Mouse (Mus musculus): Measurements from ENCODE around the gene Spats1. TPM values are rescaled to one million over a fixed set of nuclear protein-coding genes. Genes with fewer than 3 reads are reported as not detected.
A peak's percentile ranks its signal among the peaks of the same experiment; 100 is the strongest.

Spats1 gene
- total RNA-seq (2021) = under 1 TPM; 0.39 to 0.50 TPM
- long read RNA-seq, experiment 1, partial matches to known transcripts = 0 of 1 reads
- long read RNA-seq, experiment 1, other reads (novel, unspliced or antisense) = 1 of 1 reads
- long read RNA-seq, experiment 2 = 0 reads

DNA sequence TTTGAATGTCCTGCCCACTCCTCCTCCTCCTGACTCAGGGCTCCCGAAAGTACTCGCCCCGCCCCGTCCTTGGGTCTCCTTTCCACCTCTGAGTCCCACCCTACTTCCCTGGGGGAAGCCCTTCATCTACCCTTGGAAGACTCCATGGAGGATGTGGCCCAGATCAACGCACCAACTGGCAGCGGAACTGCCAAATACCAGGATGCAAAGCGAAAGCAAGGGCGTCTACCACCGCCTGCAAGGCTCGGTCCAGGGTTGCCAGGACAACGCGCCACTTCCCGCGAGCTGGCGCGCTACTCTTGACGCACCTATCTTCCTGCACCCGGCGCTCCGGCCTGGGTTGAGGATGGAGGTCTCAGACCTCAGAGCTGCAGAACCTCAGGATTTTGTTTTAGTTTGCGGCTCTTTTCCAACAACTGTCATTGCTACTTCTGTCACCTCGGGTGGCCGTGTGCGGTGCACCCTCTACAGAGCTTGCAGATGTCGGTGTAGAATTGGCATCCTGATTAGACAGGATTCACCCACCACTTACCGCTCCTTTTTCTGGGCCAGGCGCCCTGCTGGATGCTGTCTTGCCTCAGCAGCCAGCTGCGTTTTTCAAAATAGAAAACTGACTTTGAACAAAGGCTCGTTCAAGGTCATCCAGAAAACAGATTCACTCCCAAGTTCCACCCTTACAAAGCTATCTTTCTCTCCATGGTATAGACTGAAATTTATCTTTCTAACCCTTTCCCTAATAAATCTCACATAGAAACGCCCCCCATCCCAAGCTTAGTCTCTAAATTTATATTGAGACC, at the start of gene Spats1:
Gene Spats1, minus strand, starts transcription at position 747 of the 797 bp plus-strand sequence.
- DNase-seq = peak; percentile 43 to 59
- intact Hi-C loops (cut with DNase I) = loop anchor here (5.0 kb wide), 1 partner anchor 167 kb away; no protein-coding TSS in a partner anchor

DNA sequence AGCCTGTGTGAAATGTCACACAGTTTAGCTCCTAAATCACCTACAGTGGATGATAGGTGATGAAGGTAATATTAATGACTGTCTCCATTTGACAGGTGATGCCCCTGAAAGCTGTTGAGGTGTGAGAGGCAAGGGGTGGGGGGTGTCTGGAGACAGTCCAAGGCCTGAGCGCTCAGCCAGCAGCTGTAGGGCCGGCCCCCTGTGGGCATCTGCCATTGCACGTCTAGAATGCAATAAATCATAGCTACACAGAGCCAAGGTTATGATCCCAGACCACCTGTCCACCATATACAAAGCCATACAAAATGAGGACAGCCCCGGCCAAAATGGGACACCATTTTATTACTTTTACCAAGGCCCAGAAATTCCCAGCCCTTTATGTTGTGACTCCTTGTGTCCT, 49.7 kb upstream of the Spats1 start:
- DNase-seq = no peak
- intact Hi-C loops (cut with DNase I) = no loop called here

DNA sequence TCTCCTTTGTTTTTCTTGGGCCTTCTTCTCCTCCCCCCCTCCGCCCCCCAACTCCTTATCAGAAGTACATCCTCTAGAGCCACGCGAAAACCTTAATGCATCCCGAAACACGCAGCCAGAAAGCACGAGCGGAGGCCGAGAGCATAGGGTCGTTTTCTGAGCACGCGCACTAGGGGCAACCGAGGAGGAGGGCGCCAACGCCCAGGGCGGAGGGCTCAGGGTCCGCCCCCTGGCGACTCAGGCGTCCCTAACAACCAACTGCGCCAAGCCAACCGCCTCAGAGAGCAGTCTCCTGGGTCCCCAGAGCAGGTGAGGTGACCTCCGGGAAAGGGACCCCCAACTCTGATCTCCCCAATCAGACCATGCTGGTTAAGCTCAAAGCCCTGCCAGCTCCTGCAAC, 48.0 kb upstream of the Spats1 start, which contains the start of gene Tcte1:
Gene Tcte1, plus strand, starts transcription at position 172 of the 400 bp plus-strand sequence.
- intact Hi-C loops (cut with DNase I) = no loop called here
- no peak for DNase-seq

DNA sequence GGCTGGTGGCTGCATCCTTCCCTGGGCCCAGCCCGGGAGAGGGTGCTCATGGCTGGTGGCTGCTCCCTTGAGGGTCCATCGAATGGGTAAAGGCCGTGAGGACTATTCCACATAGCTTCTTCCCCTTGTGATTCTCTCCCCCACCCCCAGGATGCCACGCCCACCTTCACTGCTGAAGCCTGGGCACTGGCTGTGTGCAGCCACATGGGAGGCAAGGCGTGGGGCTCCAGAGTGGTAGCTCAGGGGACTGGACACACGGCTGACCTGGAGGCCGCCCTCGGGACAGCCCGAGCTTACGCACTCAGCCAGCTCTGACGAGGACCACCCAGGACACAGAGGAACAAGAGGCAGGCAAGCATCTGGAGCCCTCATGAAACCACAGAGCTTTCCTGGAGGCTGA, 44.9 kb upstream of the Spats1 start:
- no peak for DNase-seq
- intact Hi-C loops (cut with DNase I) = no loop called here

DNA sequence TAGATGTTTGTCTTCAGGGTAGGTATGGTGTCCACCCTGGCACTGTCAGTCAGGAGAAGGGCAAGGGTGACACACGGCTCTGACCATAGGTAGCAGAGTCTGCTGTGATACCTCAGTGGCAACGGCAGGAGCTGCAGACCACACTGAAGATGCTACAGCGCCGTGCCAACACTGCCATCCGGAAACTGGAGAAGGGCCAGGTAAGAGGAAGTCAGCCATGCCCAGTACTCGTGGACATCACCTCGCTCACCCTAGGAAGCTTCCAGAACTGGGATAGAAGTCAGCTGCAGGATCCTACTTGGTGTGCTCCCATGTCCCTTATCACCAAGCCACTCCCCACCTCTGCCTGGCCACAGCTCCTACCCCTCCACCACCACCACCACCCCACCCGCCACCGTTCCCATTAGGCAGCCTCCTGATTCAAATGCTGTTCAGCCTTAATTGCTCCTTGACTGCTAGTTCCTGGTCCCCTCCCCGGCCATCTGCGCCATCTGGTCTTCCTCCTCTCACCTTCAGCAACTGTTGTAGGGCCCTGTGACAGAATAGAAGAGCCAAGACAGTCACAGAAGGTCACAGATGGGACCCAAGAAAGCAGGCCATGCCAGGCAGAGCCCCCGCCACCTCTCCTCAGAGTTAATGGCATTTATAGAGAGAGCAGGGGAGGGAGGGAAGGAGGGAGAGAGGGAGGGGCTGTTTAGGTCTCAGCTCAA, 43.7 kb upstream of the Spats1 start:
- intact Hi-C loops (cut with DNase I) = loop anchor here (5.0 kb wide), 1 partner anchor 203 kb away; no protein-coding TSS in a partner anchor

DNA sequence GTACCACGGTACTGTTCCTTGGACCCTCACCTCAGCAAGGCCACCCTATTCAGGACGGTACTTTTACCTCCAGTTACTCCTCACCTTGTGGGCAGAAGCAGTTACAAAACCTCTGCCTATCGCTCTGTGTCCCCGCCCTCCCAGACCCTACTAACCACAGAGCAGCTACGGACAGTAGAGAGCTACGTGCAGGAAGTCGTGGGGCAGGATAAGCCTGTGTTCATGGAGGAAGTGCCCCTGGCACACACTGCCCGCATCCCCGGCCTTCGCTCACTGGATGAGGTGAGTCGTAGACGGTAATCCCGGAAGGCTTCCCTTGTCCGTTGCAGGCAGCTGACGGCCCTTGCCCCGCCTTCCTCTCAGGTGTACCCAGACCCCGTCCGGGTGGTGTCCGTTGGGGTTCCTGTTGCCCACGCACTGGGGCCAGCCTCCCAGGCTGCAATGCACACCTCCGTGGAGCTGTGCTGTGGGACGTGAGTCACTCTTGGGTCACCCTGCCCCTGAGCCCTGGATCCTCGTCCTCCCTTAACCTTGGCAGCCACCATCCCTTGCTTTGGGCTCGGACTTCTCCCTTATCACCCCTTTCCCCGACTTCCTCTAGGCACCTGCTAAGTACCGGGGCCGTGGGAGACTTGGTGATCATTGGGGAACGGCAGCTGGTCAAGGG, 42.5 kb upstream of the Spats1 start:
- intact Hi-C loops (cut with DNase I) = loop anchor here (5.0 kb wide), 1 partner anchor 205 kb away; no protein-coding TSS in a partner anchor
- no peak for DNase-seq

More for the DNA sequence above, 43.7 kb upstream of the Spats1 start:
- DNase-seq = no peak

DNA sequence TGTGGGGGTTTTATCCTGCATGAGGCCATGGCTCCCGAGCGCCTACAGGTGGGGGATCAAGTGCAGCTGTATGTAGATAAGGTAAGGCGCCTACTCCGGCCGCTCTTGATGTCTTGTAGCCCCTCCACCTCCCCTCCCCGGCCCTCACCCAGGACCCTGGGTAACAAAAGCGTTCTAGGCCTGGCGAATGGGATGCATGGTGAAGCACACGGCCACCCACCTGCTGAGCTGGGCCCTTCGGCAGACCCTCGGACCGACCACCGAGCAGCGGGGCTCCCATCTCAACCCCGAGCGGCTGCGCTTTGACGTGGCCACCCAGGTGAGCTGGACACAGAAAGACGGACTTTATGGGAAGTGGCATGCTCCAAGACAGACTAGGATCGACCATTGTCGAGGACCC, 41.9 kb upstream of the Spats1 start:
- intact Hi-C loops (cut with DNase I) = loop anchor here (5.0 kb wide), 1 partner anchor 205 kb away; no protein-coding TSS in a partner anchor
- DNase-seq = no peak

DNA sequence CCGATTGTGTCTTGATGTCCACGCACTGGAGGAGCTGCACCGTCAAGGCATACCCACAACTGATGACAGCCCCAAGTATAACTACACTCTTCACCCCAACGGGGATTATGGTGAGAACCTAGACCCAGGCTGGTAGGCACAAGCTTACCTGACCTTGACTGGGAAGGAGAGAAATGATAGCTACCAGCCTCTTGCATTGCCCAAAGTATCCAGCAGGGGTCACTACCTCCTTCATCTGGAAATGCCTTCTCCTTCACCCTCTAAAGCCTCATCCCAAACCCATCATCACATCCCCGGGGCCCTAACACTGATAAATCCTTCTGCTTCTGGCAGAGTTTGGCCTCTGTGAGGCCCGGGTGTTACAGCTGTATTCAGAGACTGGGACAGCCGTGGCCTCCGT, 41.3 kb upstream of the Spats1 start:
- peak; percentile 75 to 88 for DNase-seq
- intact Hi-C loops (cut with DNase I) = loop anchor here (1.0 to 5.0 kb wide), 2 partner anchors 36 to 206 kb away; no protein-coding TSS in a partner anchor

DNA sequence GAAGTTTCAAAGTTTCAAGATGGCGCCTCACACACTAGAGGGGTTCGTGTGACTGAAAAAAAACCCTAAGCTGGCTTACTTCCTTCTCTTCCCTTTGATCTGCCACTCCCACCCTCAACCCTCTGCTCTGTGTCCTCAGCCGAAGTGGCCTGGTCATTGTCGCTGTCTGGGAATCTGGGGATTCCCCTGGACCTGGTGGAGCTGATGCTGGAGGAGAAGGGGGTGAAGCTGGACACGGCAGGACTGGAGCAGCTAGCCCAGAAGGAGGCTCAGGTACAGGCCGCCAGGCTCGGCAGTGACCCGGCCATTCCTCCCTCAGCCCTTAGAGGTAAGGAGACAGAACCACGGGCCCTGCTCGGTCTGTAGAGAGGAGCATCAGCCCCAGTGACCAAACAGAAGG, 40.6 kb upstream of the Spats1 start:
- intact Hi-C loops (cut with DNase I) = loop anchor here (1.0 to 5.0 kb wide), 2 partner anchors 36 to 206 kb away; no protein-coding TSS in a partner anchor
- no peak for DNase-seq

DNA sequence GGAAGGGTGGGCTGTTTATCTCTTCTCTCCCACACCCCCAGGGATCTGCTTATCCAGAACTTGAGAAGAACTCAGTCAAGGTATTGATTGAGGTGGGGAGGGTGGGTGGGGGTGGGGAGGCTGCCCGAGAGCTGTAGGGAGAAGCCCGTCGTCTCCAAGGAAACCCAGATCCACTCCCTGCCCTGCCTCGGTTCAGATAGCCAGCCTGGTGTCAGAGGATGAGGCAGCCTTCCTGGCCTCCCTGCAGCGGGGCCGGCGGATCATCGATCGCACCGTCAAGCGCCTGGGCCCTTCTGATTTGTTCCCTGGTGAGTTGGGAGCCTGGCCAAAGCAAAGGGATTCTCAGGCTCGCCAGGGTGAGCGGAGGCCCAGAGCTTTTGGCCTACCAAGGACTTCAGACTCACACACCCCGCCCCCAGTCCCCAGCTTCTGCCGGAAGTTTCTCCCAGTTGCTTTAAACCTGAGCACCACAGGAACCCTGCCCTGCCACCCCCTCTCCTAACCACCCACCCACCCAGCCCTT, 40.0 kb upstream of the Spats1 start:
- DNase-seq = no peak
- intact Hi-C loops (cut with DNase I) = loop anchor here (5.0 kb wide), 1 partner anchor 207 kb away; no protein-coding TSS in a partner anchor

DNA sequence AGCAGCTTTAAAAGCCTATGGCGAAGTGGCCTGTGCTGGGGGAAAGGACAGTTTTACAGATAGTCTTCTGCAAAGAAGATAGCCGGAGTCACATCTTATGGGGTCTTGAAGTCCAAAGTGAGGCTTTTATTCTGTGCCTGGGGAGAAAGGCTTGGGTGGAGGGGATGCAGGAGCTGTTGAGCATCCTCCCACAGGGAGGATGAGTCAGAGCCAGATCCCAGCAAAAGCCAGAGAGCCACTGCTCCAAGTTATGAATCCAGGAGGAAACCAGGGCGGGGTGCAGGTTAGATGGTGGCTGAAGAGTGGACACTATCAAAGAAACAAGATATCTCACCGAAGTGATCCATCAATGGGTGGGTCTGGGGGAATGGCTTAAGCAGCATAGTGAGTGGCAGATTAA, 36.5 kb upstream of the Spats1 start:
- intact Hi-C loops (cut with DNase I) = no loop called here
- no peak for DNase-seq

DNA sequence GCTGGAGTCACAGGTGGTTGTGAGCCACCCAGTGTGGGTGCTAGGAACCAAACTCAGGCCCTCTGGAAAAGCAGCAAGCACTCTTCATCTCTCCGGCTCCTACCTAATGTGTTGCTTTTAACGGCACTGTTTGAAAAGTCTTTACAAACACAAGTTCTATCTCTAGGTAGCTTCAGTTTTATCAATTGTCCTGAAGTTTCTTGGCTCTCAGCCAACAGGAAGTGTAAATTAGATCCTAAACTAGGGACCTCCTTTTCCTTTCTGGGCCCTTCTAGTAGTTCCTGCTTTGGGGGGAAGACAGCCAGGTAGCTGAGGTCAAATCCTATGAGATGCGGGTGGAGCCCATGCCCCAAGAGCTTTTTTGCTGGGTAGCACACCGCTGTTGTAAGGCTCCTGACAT, 35.7 kb upstream of the Spats1 start:
- intact Hi-C loops (cut with DNase I) = no loop called here

DNA sequence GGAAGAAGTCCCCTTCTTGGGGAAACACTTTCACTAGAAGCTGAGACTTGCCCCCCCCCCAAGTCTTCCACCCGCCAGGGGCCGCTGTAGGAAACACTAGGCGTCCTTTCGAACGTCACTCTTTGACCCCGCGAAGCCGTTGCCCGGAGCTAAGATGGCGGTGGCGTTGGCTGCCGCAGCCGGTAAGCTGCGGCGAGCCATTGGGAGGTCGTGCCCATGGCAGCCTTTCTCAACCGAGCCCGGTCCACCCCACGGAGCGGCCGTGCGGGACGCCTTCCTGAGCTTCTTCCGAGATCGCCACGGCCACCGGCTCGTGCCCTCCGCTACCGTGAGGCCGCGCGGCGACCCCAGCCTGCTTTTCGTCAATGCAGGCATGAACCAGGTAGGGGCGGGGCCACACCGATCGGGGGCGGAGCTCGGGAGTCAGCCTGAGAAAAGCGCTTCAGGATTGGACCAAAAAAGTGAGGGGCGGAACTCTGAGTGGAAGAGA, 31.5 kb upstream of the Spats1 start, which contains the start of gene Aars2:
Gene Aars2, plus strand, starts transcription at position 142 of the 490 bp plus-strand sequence.
- intact Hi-C loops (cut with DNase I) = no loop called here
- peak; percentile 93 to 97 for DNase-seq

More for the DNA sequence above, 35.7 kb upstream of the Spats1 start:
- no peak for DNase-seq

DNA sequence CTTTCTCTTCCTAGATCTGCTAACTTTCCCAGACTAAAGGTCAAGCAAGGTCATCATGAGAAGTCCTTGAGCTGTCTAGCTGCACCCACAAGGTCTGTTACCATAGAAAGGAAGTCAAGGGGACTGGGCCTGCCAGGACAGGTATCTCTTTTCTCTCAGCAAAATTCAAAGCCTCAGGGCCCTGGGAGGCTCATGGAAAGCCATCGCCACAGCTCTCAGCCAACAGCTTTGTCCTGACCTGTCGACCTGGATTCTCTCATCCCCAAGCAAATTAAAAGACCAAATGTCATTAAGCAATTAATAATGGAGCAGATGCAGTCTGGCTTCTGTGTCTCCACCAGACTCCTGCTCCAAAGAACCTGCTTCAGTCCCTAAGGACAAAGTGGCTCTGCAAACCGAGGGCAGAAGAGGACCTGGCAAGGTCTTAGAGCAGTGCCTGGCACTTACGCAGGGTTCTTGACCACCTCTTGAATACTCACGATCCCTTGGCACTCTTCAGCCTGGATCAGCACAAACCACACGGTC, 30.8 kb upstream of the Spats1 start:
- intact Hi-C loops (cut with DNase I) = no loop called here
- no peak for DNase-seq

DNA sequence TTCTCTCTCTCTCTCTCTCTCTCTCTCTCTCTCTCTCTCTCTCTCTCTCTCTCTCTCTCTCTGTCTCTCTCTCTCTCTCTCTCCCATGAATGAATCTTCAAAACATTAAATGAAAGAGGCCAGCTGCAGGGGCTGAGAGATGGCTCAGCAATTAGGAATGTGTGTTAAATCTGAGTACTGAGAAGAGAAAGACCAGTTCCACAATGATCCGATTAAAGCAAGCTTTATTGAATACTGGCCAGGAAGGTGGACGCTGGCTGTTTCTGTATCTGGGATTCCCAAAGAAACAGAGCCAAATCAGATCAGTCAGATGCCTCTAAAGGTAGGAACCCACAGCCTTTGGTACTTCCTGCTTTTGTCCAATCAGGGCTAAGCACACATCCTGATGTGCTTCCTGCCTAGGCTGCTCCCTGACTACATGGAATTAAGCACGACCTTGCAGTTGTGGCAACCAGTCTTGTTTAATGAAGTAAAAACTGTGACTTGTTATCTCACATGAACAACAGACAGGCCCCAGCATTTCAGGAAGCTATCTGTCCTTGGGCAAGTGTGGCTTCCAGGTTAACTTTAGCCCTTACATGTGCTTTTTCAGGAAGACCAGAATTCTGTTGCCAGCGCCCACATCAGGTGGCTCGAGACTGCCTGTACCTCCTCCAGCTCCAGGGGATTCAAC, 28.2 kb upstream of the Spats1 start:
- no peak for DNase-seq
- intact Hi-C loops (cut with DNase I) = no loop called here

DNA sequence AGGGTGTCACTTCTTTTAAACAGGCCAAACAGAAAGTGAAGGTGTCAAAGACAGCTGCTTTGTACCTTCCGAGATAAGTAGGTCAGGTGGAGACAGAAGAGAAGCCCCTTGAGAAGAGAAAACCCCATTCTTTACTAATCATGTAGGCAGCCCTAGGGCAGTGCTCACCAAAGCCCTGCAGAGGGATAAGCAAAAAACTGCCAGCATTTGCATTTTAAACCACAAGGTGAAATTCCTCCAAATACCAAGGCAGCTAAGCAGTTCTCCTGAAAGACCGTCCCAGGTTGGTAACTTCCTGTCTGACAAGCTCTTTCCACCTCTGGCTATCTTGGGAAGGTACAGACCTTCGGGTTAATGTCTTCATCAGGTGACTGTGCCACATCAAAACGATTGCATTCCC, 27.1 kb upstream of the Spats1 start:
- DNase-seq = no peak
- intact Hi-C loops (cut with DNase I) = no loop called here

DNA sequence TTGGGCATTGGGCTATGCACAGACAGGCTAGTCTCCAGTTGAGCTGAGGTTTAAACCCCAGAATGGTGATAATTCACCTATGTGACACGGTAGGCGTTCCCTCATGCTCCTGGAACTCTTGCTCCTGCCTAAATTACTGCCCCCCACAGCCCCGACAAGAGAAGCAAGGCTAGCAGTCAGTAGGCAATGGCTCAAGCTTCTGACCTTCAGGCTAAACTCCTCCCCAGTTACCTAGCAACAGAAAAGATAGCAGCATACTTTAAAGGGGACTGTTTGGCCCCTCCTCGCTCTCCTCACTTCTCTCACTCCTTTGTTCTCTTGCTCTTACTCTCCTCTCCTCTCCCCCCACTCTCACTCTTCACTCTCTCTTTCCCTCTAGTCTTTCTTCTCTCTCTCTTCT, 25.8 kb upstream of the Spats1 start:
- intact Hi-C loops (cut with DNase I) = no loop called here
- no peak for DNase-seq

DNA sequence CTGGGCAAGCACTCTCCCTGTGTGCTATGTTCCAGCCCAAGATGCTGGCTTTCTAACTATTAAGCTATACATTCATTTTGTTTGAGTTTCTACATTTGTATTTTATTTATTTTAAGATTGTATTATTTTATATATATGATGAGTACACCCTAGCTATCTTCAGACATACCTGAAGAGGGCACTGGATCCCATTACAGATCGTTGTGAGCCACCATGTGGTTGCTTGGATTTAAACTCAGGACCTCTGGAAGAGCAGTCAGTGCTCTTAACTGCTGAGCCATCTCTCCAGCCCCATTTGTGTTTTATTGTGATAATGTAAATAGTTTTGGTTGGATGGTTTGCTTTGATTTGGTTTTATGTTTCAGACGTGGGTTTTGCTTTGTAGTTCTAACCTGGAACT, 24.3 kb upstream of the Spats1 start:
- intact Hi-C loops (cut with DNase I) = no loop called here
- DNase-seq = no peak

DNA sequence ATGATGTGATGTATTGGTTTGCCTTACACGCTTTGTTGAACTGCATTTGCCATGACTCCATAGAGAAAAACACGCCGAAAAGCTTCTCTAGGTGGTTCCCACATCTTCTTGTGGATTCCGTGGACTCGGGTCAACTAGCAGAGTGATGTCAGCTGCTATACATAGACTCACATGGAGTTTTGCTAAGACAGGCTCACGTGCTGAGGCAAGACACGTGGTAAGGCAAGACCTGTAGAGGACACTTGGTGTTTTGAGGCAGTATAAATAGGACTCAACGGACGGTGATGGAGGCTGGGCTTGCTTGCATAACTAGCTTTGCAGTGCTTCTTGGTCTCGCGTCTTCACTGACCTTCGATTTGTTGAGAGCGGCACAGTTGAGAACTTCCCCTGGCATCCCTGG, 23.2 kb upstream of the Spats1 start:
- DNase-seq = no peak
- intact Hi-C loops (cut with DNase I) = no loop called here

Data from heart, postnatal 14 days (tissue).